Mouse (Mus musculus): ENCODE measurements around the gene Ddx23. TPM values are rescaled to one million over a fixed set of nuclear protein-coding genes. Genes with fewer than 3 reads are reported as not detected.

Gene Ddx23
- total RNA-seq, 1 experiment from 2014 or later: 108 TPM

DNA sequence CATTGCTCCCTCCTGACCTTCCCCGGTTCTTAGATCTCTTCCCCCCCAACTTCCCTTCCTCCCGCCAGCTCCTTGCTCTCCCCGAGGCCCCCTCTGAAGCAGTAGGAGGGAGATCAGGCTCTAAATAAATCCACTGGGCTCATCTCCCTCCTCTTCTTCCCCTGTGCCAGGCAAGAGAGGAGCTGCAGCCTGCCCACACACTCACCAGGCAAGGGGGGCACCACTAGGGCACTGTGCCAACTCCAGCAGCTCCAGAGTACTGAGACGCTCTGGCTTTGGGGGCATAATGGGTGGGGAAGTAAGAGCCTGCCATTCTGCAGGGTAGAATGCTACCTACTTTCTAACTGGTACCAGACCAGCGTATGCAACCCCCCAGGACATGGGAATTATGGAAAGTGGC, 26.2 kb downstream of the Ddx23 start:
- ATAC-seq (replicated peaks; ENCODE audit: insufficient number of reproducible peaks, low FRiP score, low TSS enrichment, poor library complexity, severe bottlenecking): no peak

- no peak for ATAC-seq (replicated peaks; ENCODE audit: insufficient number of reproducible peaks, low FRiP score, low TSS enrichment, poor library complexity, severe bottlenecking)
These were observed 27.3 kb downstream of the Ddx23 start for GRCm38 (mm10) chr15:98635291-98635841.

GRCm38 (mm10) chr15:98634541-98635081, 28.1 kb downstream of the Ddx23 start:
- no peak for ATAC-seq (replicated peaks; ENCODE audit: insufficient number of reproducible peaks, low FRiP score, low TSS enrichment, poor library complexity, severe bottlenecking)

GRCm38 (mm10) chr15:98633822-98634470, 28.7 kb downstream of the Ddx23 start:
- no peak for ATAC-seq (replicated peaks; ENCODE audit: insufficient number of reproducible peaks, low FRiP score, low TSS enrichment, poor library complexity, severe bottlenecking)

GRCm38 (mm10) chr15:98632921-98633320, 29.8 kb downstream of the Ddx23 start:
- ATAC-seq (replicated peaks; ENCODE audit: insufficient number of reproducible peaks, low FRiP score, low TSS enrichment, poor library complexity, severe bottlenecking): no peak

DNA sequence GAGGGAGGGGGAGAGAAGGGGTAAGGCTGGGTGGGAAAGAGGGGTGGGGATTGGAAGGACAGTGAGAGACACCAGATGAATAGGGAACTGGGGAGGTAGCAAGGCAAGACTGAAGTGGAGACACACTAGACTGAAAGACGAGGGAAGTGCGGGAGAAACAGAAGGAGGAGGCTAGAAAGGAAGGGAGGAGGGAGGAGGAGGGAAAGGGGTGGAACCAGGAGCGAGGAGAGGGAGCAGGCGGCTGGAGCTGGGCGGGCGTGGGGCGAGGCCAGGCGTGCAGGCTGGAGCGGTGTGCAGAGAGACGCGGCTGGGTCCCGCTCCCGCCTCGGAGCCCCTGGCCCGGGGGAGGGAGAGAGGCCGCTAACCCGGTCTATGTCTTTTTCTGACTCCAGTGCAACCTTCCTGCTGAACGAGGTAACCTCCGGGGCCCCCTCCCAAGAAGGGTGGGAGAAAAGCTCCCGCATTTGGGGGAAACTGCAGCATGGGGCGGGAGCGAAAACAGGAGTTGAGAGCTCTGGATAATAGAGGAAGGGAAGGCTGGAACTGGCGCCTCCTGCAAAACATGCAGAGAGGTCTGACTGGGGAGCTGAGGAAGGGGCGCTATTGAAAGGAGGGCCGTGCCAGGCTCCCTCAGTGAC, 30.5 kb downstream of the Ddx23 start:
- ATAC-seq (replicated peaks; ENCODE audit: insufficient number of reproducible peaks, low FRiP score, low TSS enrichment, poor library complexity, severe bottlenecking): no peak

DNA sequence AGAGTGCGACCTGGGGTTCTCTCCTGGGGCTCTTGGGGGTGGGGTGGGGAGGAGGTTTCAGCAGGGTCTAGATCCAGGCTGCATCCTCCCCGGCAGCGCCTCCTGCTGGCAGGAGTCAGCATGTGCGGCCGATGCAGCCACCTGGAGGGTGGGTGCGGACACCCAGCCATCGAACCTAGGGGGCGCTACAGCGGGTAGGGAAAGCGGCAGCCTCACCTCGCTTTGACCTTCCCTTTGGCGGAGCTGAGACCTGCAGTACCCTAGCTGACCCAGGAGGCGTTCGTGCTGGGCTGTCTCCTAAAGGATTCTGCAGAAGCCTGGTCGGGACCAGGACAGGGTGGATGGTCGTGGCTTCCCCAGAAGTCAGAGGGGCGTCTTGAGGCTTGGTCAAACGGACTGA, 31.2 kb downstream of the Ddx23 start:
- ATAC-seq (replicated peaks; ENCODE audit: insufficient number of reproducible peaks, low FRiP score, low TSS enrichment, poor library complexity, severe bottlenecking): peak; percentile 67

- no peak for ATAC-seq (replicated peaks; ENCODE audit: insufficient number of reproducible peaks, low FRiP score, low TSS enrichment, poor library complexity, severe bottlenecking)
These were observed 32.2 kb downstream of the Ddx23 start, which contains the start of gene Cacnb3 for GRCm38 (mm10) chr15:98630540-98630939. Cacnb3 (plus strand) TSS chr15:98630840.

GRCm38 (mm10) chr15:98629464-98629863, 33.2 kb downstream of the Ddx23 start:
- no peak for ATAC-seq (replicated peaks; ENCODE audit: insufficient number of reproducible peaks, low FRiP score, low TSS enrichment, poor library complexity, severe bottlenecking)

DNA sequence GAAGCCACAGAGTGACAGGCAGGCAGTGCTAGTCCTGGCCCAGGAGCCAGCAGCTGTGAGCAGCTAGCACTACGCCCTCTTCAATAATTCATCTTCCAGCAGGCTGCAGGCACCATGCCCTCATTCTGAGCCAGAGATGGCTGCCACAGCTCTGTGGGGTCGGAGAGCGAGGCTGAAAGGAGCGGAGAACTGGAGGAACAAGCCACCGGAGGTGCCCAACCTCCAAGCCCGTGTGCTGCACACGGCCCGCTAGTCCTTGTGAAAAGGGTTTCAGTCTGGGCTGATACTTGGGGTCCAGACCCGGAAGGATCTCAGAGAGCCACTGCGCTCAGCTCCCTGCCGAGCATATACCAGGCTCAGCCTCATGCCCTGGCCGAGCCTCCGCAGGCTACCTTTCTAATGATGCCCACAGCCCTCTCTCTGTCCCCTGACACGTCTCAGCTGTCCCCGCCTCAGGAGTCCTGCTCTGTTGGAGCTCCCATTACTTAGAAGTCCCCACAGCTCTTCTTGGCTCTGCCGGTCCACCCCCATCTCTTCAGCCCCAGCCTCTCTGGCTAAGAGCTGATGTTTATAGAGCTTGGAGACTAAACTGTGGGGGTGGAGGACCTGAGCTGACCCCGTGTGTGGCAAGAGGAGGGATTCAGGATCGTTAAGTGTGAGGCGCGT, 34.0 kb downstream of the Ddx23 start:
- ATAC-seq (replicated peaks; ENCODE audit: insufficient number of reproducible peaks, low FRiP score, low TSS enrichment, poor library complexity, severe bottlenecking): no peak

DNA sequence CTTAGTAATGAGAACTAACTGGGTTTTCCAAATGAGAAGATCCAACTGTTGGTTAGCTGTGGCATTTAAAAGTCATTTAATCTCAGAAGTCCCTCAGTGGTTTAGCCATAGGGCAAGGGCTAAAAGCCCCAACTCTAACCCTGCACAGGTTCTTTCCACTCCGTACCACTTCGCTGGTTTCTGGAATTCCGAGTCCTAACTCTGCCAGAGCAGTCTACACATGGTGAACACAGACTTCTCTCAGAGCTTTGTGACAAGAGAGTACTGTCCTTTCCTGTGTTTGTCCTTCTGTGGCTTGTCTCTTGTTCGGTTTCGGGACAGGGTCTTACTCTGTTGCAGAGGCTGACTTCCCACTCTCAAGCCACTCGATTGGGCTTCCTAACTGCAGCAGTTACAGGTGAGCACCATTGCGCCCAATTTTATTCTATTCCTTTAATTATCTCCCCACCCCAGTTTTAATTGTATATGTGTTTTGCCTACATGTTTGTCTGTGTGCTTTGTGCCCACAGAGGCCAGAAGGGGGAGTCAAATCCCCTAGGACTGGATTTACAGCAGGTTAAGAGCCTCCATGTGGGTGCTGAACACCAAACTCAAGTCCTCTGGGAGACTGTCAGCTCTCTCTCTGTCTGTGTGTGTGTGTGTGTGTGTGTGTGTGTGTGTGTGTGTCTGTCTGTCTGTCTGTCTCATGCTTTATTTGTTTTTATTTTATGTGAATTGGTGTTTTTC, 36.0 kb downstream of the Ddx23 start:
- no peak for ATAC-seq (replicated peaks; ENCODE audit: insufficient number of reproducible peaks, low FRiP score, low TSS enrichment, poor library complexity, severe bottlenecking)

GRCm38 (mm10) chr15:98626078-98626477, 36.6 kb downstream of the Ddx23 start:
- no peak for ATAC-seq (replicated peaks; ENCODE audit: insufficient number of reproducible peaks, low FRiP score, low TSS enrichment, poor library complexity, severe bottlenecking)

DNA sequence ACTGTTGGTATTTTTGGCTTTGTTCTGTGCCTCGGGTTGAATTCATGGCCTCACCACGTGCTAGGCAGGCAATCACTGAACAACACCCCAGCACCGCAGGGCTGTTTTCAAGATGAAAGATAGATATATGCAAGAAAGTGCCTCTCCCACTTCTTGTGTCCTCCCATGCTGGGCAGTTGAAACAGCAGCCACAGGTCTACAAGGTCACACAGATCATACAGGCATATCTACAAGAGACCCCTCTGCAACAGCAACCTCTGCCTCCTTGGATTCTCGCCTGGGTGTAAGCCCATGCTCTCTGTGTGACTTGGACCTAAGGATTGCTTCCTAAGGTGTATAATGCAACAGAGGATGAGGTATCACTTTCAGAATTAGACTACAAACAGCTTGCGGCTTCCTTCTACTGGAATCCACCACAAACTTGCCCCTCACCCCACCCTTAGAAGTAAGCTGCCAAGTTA, 39.3 kb downstream of the Ddx23 start:
- ATAC-seq (replicated peaks; ENCODE audit: insufficient number of reproducible peaks, low FRiP score, low TSS enrichment, poor library complexity, severe bottlenecking): no peak

DNA sequence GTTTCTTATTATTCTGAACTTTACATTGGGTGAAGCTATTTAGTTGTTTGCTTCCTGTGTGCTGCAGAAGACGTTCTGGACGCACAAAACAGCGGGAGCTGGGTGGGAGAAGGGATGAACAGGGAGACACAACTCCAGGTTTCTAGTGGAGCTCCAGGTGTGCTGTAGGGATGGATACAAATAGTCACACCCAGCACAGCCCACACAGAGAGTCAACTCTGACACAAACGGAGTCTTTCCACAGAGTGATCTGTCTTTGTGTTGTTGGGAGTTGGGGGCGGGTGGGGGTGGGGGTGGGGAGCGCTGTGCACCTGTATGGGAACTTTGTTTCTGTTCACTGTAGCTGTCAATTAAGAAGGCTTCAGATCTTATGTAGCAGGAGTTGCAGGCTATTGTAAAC, 40.0 kb downstream of the Ddx23 start:
- ATAC-seq (replicated peaks; ENCODE audit: insufficient number of reproducible peaks, low FRiP score, low TSS enrichment, poor library complexity, severe bottlenecking): no peak

DNA sequence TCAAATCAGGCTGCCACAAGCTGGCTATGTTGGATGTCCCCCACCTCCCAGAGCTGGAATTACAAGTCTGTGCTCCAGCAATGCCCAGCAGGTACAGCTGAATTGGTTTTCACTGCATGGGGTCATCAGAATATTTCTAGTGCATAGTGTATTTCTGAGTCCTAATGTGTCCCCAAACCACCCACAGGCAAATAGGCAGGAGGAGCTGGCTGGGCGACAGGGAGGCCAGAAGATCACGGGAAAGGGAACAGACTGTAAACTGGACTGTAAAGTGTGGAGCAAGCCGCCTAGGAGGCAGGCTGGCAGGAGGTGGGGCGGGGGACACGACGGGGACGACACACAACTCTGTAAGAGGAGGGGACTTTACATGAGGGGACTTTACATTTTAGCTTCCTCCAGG, 40.5 kb downstream of the Ddx23 start:
- no peak for ATAC-seq (replicated peaks; ENCODE audit: insufficient number of reproducible peaks, low FRiP score, low TSS enrichment, poor library complexity, severe bottlenecking)

DNA sequence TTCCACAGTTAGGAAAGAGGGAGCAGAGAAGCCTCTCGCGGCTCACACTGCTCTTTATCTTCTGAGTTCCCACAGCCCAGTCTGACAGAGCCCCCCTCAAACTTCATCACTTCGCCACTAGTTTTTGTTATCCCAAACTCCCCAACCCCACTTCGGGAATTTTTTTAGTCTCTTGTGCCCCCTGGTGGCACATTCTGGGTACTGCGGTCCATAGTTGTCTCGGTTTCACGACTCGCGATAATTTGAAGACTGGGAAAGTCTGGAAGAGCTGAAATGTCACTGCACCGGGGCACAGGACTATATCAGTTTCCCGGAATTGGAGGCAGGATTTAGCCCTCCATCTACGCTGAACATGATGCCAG, 45.5 kb downstream of the Ddx23 start:
- ATAC-seq (replicated peaks; ENCODE audit: insufficient number of reproducible peaks, low FRiP score, low TSS enrichment, poor library complexity, severe bottlenecking): no peak

DNA sequence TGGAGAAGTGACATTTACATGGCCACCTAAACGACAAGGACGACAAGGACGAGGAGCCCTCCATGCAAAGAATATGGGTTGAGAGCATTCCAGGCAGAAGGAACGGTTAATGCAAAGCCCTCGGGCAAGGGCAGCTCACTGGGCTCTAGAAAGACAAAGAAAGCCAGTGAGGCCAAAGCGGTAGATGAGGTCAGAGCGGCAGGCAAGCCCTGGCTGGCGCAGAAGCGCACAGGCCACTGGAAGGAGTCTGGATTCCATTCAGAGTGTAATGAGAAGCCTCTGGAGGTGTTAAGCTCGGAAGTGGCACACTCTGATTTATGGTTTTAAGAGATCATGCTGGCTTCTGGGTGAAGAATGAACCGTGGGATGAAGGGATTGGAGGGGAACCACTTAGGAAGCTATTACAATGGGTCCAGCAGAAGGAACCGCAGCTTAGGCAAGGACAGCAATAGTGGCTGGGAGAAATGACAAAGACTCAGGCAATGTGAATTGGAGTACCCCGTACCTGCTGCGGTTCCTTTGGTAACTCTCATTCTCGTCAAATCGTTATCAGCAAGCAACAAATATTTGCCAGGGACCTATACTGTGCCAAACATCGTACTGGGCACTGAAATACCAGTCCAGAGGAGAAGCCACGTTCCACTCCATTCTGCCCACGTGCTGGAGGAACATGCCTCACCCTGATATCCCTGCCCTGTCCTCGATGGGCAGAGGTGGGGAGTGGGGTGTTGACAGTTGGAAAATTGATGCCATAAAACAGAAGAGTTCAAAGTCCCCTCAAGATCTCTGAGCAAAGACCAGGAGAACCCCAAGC, 46.1 kb downstream of the Ddx23 start:
- ATAC-seq (replicated peaks; ENCODE audit: insufficient number of reproducible peaks, low FRiP score, low TSS enrichment, poor library complexity, severe bottlenecking): no peak

DNA sequence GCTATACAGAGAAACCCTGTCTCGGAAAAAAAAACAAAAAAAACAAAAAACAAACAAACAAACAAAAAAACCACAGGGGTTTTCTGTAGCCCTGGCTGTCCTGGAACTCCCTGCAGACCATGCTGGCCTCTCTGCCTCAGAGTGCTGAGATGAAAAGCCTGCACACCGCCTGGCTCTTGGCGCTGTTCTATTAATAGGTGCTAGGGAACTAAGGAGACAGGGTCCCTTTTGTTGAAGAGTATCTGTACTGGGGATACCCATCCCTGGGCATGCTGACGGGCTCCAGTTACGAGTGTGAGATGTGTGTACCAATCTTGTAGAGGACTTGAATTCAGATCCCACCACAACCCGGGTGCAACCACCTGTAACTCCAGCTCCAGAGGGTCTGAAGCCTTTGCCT, 46.9 kb downstream of the Ddx23 start:
- no peak for ATAC-seq (replicated peaks; ENCODE audit: insufficient number of reproducible peaks, low FRiP score, low TSS enrichment, poor library complexity, severe bottlenecking)

Data from monocyte, adult 5-6 weeks (primary cell).